Mouse (Mus musculus) myocyte (in vitro differentiated cells): Measurements from ENCODE around the gene Elovl2.

Source experiments
- E2F4 ChIP-seq: IDR thresholded peaks from one replicate; pipeline ENCODE4 v1.6.1; 2011; ENCODE audit warnings: mild to moderate bottlenecking, control low read depth, moderate library complexity; ENCODE audit not compliant: insufficient read depth
- MAX ChIP-seq: IDR thresholded peaks from one replicate; pipeline ENCODE4 v1.6.1; 2011; ENCODE audit warnings: low read depth, mild to moderate bottlenecking, control low read depth
- MYOD1 ChIP-seq, 3 experiments: IDR thresholded peaks; one replicate each; pipeline ENCODE4 v1.6.1; 2011; ENCODE audit warnings: control low read depth in 2 of 3, low read depth in 2 of 3, mild to moderate bottlenecking in 2 of 3, moderate library complexity in 1 of 3; ENCODE audit not compliant: insufficient read length in 2 of 3, control insufficient read depth in 1 of 3
- MYOG ChIP-seq, 3 experiments: IDR thresholded peaks; one replicate each; pipeline ENCODE4 v1.6.1; 2011; ENCODE audit warnings: control low read depth in 2 of 3, low read depth in 2 of 3, mild to moderate bottlenecking in 2 of 3; ENCODE audit not compliant: insufficient read length in 2 of 3, control insufficient read depth in 1 of 3, insufficient read depth in 1 of 3
- TCF3 ChIP-seq: IDR thresholded peaks from one replicate; pipeline ENCODE4 v1.6.1; 2011; ENCODE audit warnings: low read depth, control low read depth; ENCODE audit not compliant: insufficient read length

- no peak for TF ChIP-seq TCF3
- TF ChIP-seq E2F4, result no peak
- no peak for TF ChIP-seq MYOD1 (IDR thresholded peaks at IDR 0.05; ENCODE audit: control insufficient read depth in 1 of 3, insufficient read length in 2 of 3, low read depth in 2 of 3)
- no peak for TF ChIP-seq MYOG (IDR thresholded peaks at IDR 0.05; ENCODE audit: control insufficient read depth in 1 of 3, insufficient read depth in 1 of 3, insufficient read length in 2 of 3, low read depth in 2 of 3)
- TF ChIP-seq MAX, result no peak
Observed at GRCm38 (mm10) chr13:41252736-41253135, 32.5 kb upstream of the Elovl2 start.
